In genomic region chr17:13541249-13541648, GRCm38 (mm10) we compare ENCODE assay signal across 18 mouse cellular contexts.
DNase-seq lines count a peak whose midpoint lies in the region; ATAC-seq and TF ChIP-seq lines count a peak whose summit lies in the region.
"Had no signal": no experiment of that assay in that cellular context is flagged by ENCODE, and none has a peak within 500 bp of the region (broad histone marks: within the 10 kb centered on the region; RNA-seq: fewer than 3 reads in every experiment).

No protein-coding gene starts in this region.

- 69% methylated on average over 12 of the region's 12 CpGs for WGBS in hindbrain, postnatal 0 days
- 71% methylated on average over 12 of the region's 12 CpGs for WGBS in hindbrain, embryonic 16.5 days
- 69% methylated on average over 12 of the region's 12 CpGs for WGBS in midbrain, embryonic 12.5 days
- 69% methylated on average over 12 of the region's 12 CpGs for WGBS in midbrain, embryonic 16.5 days

- peak; percentile 6 for DNase-seq in embryo, embryonic 10 days (ENCODE audit: low spot score)
- DNase-seq in embryo, embryonic 10.5 days (ENCODE audit: low spot score): no peak
- no peak for DNase-seq in hindbrain, postnatal 0 days (ENCODE audit: low spot score)
- peak; percentile 19 for DNase-seq in naive thymus-derived CD4-positive, alpha-beta T cell, adult 2 months (ENCODE audit: low read depth)
- DNase-seq in Muller cell, postnatal 12 days (ENCODE audit: inconsistent ontology term): no peak
- DNase-seq: adrenal gland, postnatal 14 days; cerebellum, adult 18-20 months; kidney, adult 2 months; lung, adult 18-20 months; right cerebral cortex, adult 18-20 months; spleen, adult 18-20 months had no signal

- no peak overlapping the region for H3K9ac ChIP-seq in hindbrain, postnatal 0 days (replicated peaks; ENCODE audit: low read length)
- H3K9ac ChIP-seq in hindbrain, embryonic 16.5 days (ENCODE audit: low read depth, low read length): no peak overlapping the region
- no peak overlapping the region for H3K9ac ChIP-seq in midbrain, embryonic 12.5 days (replicated peaks)
- H3K9ac ChIP-seq in midbrain, embryonic 16.5 days (ENCODE audit: low read depth, low read length): no peak overlapping the region
- H3K9ac ChIP-seq: forebrain, embryonic 12.5 days; limb, embryonic 13.5 days; stomach, embryonic 15.5 days had no signal

- no peak overlapping the region for H3K4me2 ChIP-seq in hindbrain, postnatal 0 days (ENCODE audit: low read depth, low read length)
- H3K4me2 ChIP-seq in hindbrain, embryonic 16.5 days (ENCODE audit: low read length): no peak overlapping the region
- no peak overlapping the region for H3K4me2 ChIP-seq in midbrain, embryonic 12.5 days (replicated peaks)
- H3K4me2 ChIP-seq in midbrain, embryonic 16.5 days (ENCODE audit: low read length): no peak overlapping the region
- H3K4me2 ChIP-seq: forebrain, embryonic 12.5 days; limb, embryonic 13.5 days; stomach, embryonic 15.5 days had no signal

- H3K27ac ChIP-seq in hindbrain, postnatal 0 days: no peak overlapping the region
- no peak overlapping the region for H3K27ac ChIP-seq in hindbrain, embryonic 16.5 days (ENCODE audit: low read depth, low read length)
- no peak overlapping the region for H3K27ac ChIP-seq in midbrain, embryonic 12.5 days (replicated peaks)
- H3K27ac ChIP-seq in midbrain, embryonic 16.5 days (ENCODE audit: low read length): no peak overlapping the region
- H3K27ac ChIP-seq: forebrain, embryonic 12.5 days; limb, embryonic 13.5 days; stomach, embryonic 15.5 days had no signal

- no peaks in the 10 kb centered on the region for H3K4me1 ChIP-seq in hindbrain, postnatal 0 days (ENCODE audit: insufficient read depth, low read length)
- H3K4me1 ChIP-seq in hindbrain, embryonic 16.5 days (ENCODE audit: control insufficient read depth, insufficient read depth, low read depth, low read length): no peaks in the 10 kb centered on the region
- H3K4me1 ChIP-seq in midbrain, embryonic 12.5 days: no peaks in the 10 kb centered on the region
- no peaks in the 10 kb centered on the region for H3K4me1 ChIP-seq in midbrain, embryonic 16.5 days (ENCODE audit: control insufficient read depth, insufficient read depth, low read length)
- H3K4me1 ChIP-seq: forebrain, embryonic 12.5 days; limb, embryonic 13.5 days; stomach, embryonic 15.5 days had no signal

- H3K27me3 ChIP-seq in hindbrain, postnatal 0 days (ENCODE audit: insufficient read depth, low read length): no peaks in the 10 kb centered on the region
- no peaks in the 10 kb centered on the region for H3K27me3 ChIP-seq in hindbrain, embryonic 16.5 days (replicated peaks; ENCODE audit: control insufficient read depth, insufficient read depth, low read length)
- no peaks in the 10 kb centered on the region for H3K27me3 ChIP-seq in midbrain, embryonic 12.5 days
- no peaks in the 10 kb centered on the region for H3K27me3 ChIP-seq in midbrain, embryonic 16.5 days (ENCODE audit: control insufficient read depth, insufficient read depth, low read depth, low read length)
- H3K27me3 ChIP-seq: forebrain, embryonic 12.5 days; limb, embryonic 13.5 days; stomach, embryonic 15.5 days had no signal

- peaks cover 44% of the 10 kb centered on the region for H3K9me3 ChIP-seq in hindbrain, postnatal 0 days (ENCODE audit: low read length)
- peaks cover 50% of the 10 kb centered on the region for H3K9me3 ChIP-seq in hindbrain, embryonic 16.5 days (ENCODE audit: control insufficient read depth, low read length)
- H3K9me3 ChIP-seq in midbrain, embryonic 12.5 days: peaks cover 57% of the 10 kb centered on the region
- peaks cover 46% of the 10 kb centered on the region for H3K9me3 ChIP-seq in midbrain, embryonic 16.5 days (replicated peaks; ENCODE audit: control insufficient read depth, low read length, poor library complexity, severe bottlenecking)

- H3K36me3 ChIP-seq in hindbrain, postnatal 0 days (ENCODE audit: insufficient read depth, low read length): no peaks in the 10 kb centered on the region
- H3K36me3 ChIP-seq in hindbrain, embryonic 16.5 days (ENCODE audit: control insufficient read depth, insufficient read depth, low read length): no peaks in the 10 kb centered on the region
- H3K36me3 ChIP-seq in midbrain, embryonic 12.5 days: no peaks in the 10 kb centered on the region
- H3K36me3 ChIP-seq in midbrain, embryonic 16.5 days (ENCODE audit: control insufficient read depth, insufficient read depth, low read length): no peaks in the 10 kb centered on the region
- H3K36me3 ChIP-seq: forebrain, embryonic 12.5 days; limb, embryonic 13.5 days; stomach, embryonic 15.5 days had no signal

- ATAC-seq in hindbrain, postnatal 0 days: 0 out of 2 replicates have a peak, but pooled peaks have one; percentile 1
- ATAC-seq in hindbrain, embryonic 16.5 days: no peak
- ATAC-seq in midbrain, embryonic 12.5 days (ENCODE audit: low FRiP score, low read depth): peak; percentile 7; the same call in 1 of the 2 replicates
- ATAC-seq in midbrain, embryonic 16.5 days: no peak

- H3K4me3 ChIP-seq in hindbrain, postnatal 0 days (ENCODE audit: low read length): no peak overlapping the region
- H3K4me3 ChIP-seq in hindbrain, embryonic 16.5 days (ENCODE audit: low read length): no peak overlapping the region
- H3K4me3 ChIP-seq in midbrain, embryonic 12.5 days: no peak overlapping the region
- no peak overlapping the region for H3K4me3 ChIP-seq in midbrain, embryonic 16.5 days (ENCODE audit: low read depth, low read length)
- H3K4me3 ChIP-seq: forebrain, embryonic 12.5 days; limb, embryonic 13.5 days; myocyte; stomach, embryonic 15.5 days had no signal

- no peak for TF ChIP-seq CTCF in hindbrain, postnatal 0 days (IDR thresholded peaks at IDR 0.05; ENCODE audit: low read depth)

Comparison
In these comparisons a context has a peak if more than half of its experiments do, and no peak if none do; other contexts are left out.
1. DNase-seq: peak in embryo, embryonic 10 days (single experiment) and naive thymus-derived CD4-positive, alpha-beta T cell, adult 2 months (single experiment); none in embryo, embryonic 10.5 days (single experiment), hindbrain, postnatal 0 days (single experiment) and Muller cell, postnatal 12 days (single experiment).
2. ATAC-seq: peak in hindbrain, postnatal 0 days (single experiment) and midbrain, embryonic 12.5 days (single experiment); none in hindbrain, embryonic 16.5 days (single experiment) and midbrain, embryonic 16.5 days (single experiment).